Mouse (Mus musculus) adipose tissue, adult 10 weeks (tissue): ENCODE results near the gene Taar9. TPM values are rescaled to one million over a fixed set of nuclear protein-coding genes. Genes with fewer than 3 reads are reported as not detected.

Experiments
- polyA plus RNA-seq: library from polyadenylated mRNA; stranded (reverse); fragments of 350-450 nt; fragmentation: Illumina TruSeq; extraction: RNeasy Lipid Tissue Mini Kit (QIAGEN cat#74804); gene quantifications from one replicate; pipeline ENCODE4 v1.2.3, GENCODE M21; 2014; ENCODE audit warnings: low read depth, low replicate concordance

Gene Taar9
- polyA plus RNA-seq: not detected

DNA sequence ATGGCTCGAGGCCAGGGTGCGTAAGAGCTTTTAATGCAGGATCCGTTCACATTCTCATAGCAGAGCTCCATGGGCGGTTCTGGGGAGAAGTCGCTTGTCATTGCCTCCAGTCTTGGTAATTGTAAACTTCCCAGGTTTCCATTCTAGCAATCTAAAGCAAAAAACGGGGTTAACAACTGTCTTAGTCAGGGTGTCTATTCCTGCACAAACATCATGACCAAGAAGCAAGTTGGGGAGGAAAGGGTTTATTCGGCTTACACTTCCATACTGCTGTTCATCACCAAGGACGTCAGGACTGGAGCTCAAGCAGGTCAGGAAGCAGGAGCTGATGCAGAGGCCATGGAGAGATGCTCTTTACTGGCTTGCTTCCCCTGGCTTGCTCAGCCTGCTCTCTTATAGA, at the start of gene Taar9:
TSS of gene Taar9 (minus strand) at position 101 of the 400 bp plus-strand sequence.

GRCm38 (mm10) chr10:24149135-24149781, 39.9 kb upstream of the Taar9 start, which contains the start of gene Stx7:
Gene Stx7, plus strand, starts transcription at chr10:24149302.

GRCm38 (mm10) chr10:24101812-24102211, 7.5 kb downstream of the Taar9 start, which contains the start of gene Taar8c:
Gene Taar8c, minus strand, starts transcription at chr10:24101912.

DNA sequence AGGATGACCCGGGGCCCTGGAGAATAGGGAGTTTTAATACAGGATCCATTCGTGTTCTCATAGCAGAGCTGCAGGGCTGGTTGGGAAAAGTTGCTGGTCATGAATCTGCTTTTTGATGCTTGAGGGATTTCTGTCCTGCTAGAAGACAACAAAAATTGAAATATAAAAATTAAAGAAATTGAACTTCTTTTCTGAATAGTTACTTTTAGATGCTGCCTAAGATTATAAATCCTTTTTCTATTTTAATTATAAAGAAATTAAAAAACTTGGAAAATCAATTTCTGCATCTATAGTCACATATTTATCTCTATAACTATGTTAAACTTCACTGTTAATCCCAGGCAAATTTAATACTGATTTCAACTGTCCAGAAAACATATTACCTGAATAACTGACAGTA, 17.1 kb downstream of the Taar9 start, which contains the start of gene Taar8b:
TSS of gene Taar8b (minus strand) at position 101 of the 400 bp plus-strand sequence.

DNA sequence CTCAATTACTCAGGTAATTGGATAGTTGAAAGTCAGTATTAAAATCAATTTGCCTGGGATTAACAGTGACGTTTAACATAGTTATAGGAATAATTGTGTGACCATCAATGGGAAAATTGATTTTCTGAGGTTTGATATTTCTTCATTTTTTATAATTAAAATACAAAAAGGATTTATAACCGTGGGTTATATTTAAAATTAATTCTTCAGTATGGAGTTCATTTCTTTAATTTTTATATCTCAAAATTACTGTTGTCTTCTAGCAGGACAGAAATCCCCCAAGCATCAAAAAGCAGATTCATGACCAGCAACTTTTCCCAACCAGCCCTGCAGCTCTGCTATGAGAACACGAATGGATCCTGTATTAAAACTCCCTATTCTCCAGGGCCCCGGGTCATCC, 33.1 kb downstream of the Taar9 start, which contains the start of gene Taar8a:
TSS of gene Taar8a (plus strand) at position 301 of the 400 bp plus-strand sequence.

Other genes with a start within 250 kb of the Taar9 start
- 5.6 TPM for gene Vnn1, start 214.8 kb downstream of the Taar9 start, polyA plus RNA-seq
- gene Taar1, start 189.2 kb downstream of the Taar9 start, polyA plus RNA-seq: not detected
- not detected for gene Taar2, start 171.0 kb downstream of the Taar9 start, polyA plus RNA-seq
- not detected for gene Taar3, start 160.0 kb downstream of the Taar9 start, polyA plus RNA-seq
- not detected for gene Taar4, start 149.0 kb downstream of the Taar9 start, polyA plus RNA-seq
- not detected for gene Taar5, start 138.8 kb downstream of the Taar9 start, polyA plus RNA-seq
- not detected for gene Taar6, start 123.9 kb downstream of the Taar9 start, polyA plus RNA-seq
- gene Taar7a, start 116.1 kb downstream of the Taar9 start, polyA plus RNA-seq: not detected
- not detected for gene Taar7b, start 109.6 kb downstream of the Taar9 start, polyA plus RNA-seq
- not detected for gene Taar7d, start 82.3 kb downstream of the Taar9 start, polyA plus RNA-seq
- gene Taar7e, start 71.9 kb downstream of the Taar9 start, polyA plus RNA-seq: not detected
- not detected for gene Taar7f, start 60.0 kb downstream of the Taar9 start, polyA plus RNA-seq
- gene Taar8a, start 33.0 kb downstream of the Taar9 start, polyA plus RNA-seq: not detected
- gene Taar8b, start 17.2 kb downstream of the Taar9 start, polyA plus RNA-seq: not detected
- not detected for gene Taar8c, start 7.6 kb downstream of the Taar9 start, polyA plus RNA-seq
- 106 TPM for gene Stx7, start 39.8 kb upstream of the Taar9 start, polyA plus RNA-seq
- gene Moxd1, start 114.0 kb upstream of the Taar9 start, polyA plus RNA-seq: 3.6 TPM